Comparison of ENCODE assay signal across 8 mouse cellular contexts in the genomic region with DNA sequence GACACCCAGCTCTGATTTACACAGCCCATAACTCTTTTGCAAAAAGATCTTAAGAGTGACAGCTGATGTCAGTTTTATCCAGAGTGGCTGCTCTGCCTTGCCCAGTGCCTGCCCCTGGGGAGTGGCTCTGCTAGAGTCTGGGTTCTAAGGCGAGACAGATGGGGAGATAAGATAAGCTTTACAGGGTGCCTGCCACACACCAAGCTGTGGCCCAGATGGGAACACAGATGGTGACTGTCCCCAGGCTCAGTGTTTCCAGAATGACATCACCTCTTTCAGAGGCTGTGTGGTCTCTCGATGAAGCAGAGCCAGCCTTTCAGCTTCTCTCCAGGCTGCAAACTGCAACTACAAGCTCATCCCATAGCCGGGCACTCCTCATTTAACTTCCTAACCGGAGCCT. TPM values are rescaled to one million over a fixed set of nuclear protein-coding genes. Genes with fewer than 3 reads are reported as not detected.
A peak's percentile ranks its signal among the peaks of the same experiment; 100 is the strongest.
DNase-seq lines count a peak whose midpoint lies in the region; ATAC-seq and TF ChIP-seq lines count a peak whose summit lies in the region.

No protein-coding gene starts in this region.

- peak; percentile 48 for DNase-seq in lung, embryonic 14.5 days
- no peak for DNase-seq in lung, postnatal 10 days
- peak; percentile 90 to 95 for DNase-seq in cerebellum, postnatal 10 days
- peak; percentile 47 for DNase-seq in right cerebral cortex, postnatal 4 days
- no peak for DNase-seq in T-cell, adult 2 months (ENCODE audit: low spot score)

- 16% methylated on average over 4 of the region's 4 CpGs for WGBS in lung, embryonic 14.5 days
- WGBS in hindbrain, embryonic 15.5 days = 35% methylated on average over 4 of the region's 4 CpGs
- WGBS in liver, embryonic 12.5 days (ENCODE audit: insufficient replicate concordance) = 46% methylated on average over 4 of the region's 4 CpGs

- H3K9ac ChIP-seq in lung, embryonic 14.5 days = no peak overlapping the region
- H3K9ac ChIP-seq in hindbrain, embryonic 15.5 days = no peak overlapping the region
- H3K9ac ChIP-seq in liver, embryonic 12.5 days = no peak overlapping the region

- TF ChIP-seq CTCF in lung, embryonic 14.5 days (IDR thresholded peaks at IDR 0.05; ENCODE audit: low read depth) = no peak

- H3K4me2 ChIP-seq in lung, embryonic 14.5 days = no peak overlapping the region
- H3K4me2 ChIP-seq in hindbrain, embryonic 15.5 days = no peak overlapping the region
- no peak overlapping the region for H3K4me2 ChIP-seq in liver, embryonic 12.5 days

- peaks cover 9% of the 10 kb centered on the region; the same call in 1 of the 2 replicates for H3K4me1 ChIP-seq in lung, embryonic 14.5 days (ENCODE audit: insufficient read depth)
- peaks cover 35% of the 10 kb centered on the region for H3K4me1 ChIP-seq in hindbrain, embryonic 15.5 days (replicated peaks)
- H3K4me1 ChIP-seq in liver, embryonic 12.5 days = peaks cover 9% of the 10 kb centered on the region

- no peaks in the 10 kb centered on the region for H3K9me3 ChIP-seq in lung, embryonic 14.5 days (ENCODE audit: low read depth, low read length)
- H3K9me3 ChIP-seq in hindbrain, embryonic 15.5 days = no peaks in the 10 kb centered on the region
- H3K9me3 ChIP-seq in liver, embryonic 12.5 days (replicated peaks) = no peaks in the 10 kb centered on the region

- peak; percentile 62 for ATAC-seq in lung, embryonic 14.5 days (ENCODE audit: insufficient read depth)
- 0 out of 2 replicates have a peak, but pooled peaks have one; percentile 51 for ATAC-seq in hindbrain, embryonic 15.5 days (ENCODE audit: low FRiP score, low read depth)
- peak; percentile 79 for ATAC-seq in liver, embryonic 12.5 days
- ATAC-seq in erythroblast, adult 5-6 weeks (replicated peaks; ENCODE audit: low FRiP score, poor library complexity, severe bottlenecking) = no peak

- H3K27ac ChIP-seq in lung, embryonic 14.5 days (ENCODE audit: low read depth) = peak overlapping the region; percentile 80
- 0 out of 2 replicates have a peak overlapping the region, but pooled peaks have one; percentile 21 for H3K27ac ChIP-seq in hindbrain, embryonic 15.5 days (replicated peaks)
- H3K27ac ChIP-seq in liver, embryonic 12.5 days = no peak overlapping the region

- no peak overlapping the region for H3K4me3 ChIP-seq in lung, embryonic 14.5 days (ENCODE audit: low read depth, low read length)
- no peak overlapping the region for H3K4me3 ChIP-seq in hindbrain, embryonic 15.5 days
- no peak overlapping the region for H3K4me3 ChIP-seq in liver, embryonic 12.5 days

- no peaks in the 10 kb centered on the region for H3K27me3 ChIP-seq in lung, embryonic 14.5 days (ENCODE audit: insufficient read depth, low read length)
- H3K27me3 ChIP-seq in hindbrain, embryonic 15.5 days = no peaks in the 10 kb centered on the region
- H3K27me3 ChIP-seq in liver, embryonic 12.5 days (replicated peaks) = no peaks in the 10 kb centered on the region

- H3K36me3 ChIP-seq in lung, embryonic 14.5 days (ENCODE audit: insufficient read depth) = peaks cover 18% of the 10 kb centered on the region; the same call in 1 of the 2 replicates
- peaks cover 11% of the 10 kb centered on the region; the same call in 1 of the 2 replicates for H3K36me3 ChIP-seq in hindbrain, embryonic 15.5 days
- peaks cover 52% of the 10 kb centered on the region for H3K36me3 ChIP-seq in liver, embryonic 12.5 days

RNA-seq across cellular contexts. Expression of gene Cog7, which starts 41.8 kb away (rescaled TPM):
- polyA plus RNA-seq in lung, embryonic 14.5 days (2014; fragmentation: Nextera tagmentation; extraction: Ambion mirVana) = 23.1 and 23.2 TPM in 2 replicates
- 26.8 and 29.8 TPM in 2 replicates for polyA plus RNA-seq in hindbrain, embryonic 15.5 days (2015; fragmentation: Nextera tagmentation; extraction: Ambion mirVana)
- polyA plus RNA-seq in liver, embryonic 12.5 days (2016; fragmentation: Nextera tagmentation; extraction: Ambion mirVana) = 15.1 and 16.7 TPM in 2 replicates
- 0.19 and 4.4 TPM in 2 replicates for total RNA-seq in erythroblast, adult 5-6 weeks (2015; ENCODE audit: low replicate concordance)
- 2.5 and 4.2 TPM in 2 replicates for total RNA-seq in erythroblast, adult 5-6 weeks (2017; ENCODE audit: low replicate concordance)

Comparison
In these comparisons a context has a peak if more than half of its experiments do, and no peak if none do; other contexts are left out.
1. DNase-seq: peak in lung, embryonic 14.5 days (single experiment), cerebellum, postnatal 10 days (2 of 2) and right cerebral cortex, postnatal 4 days (single experiment); none in lung, postnatal 10 days (single experiment) and T-cell, adult 2 months (single experiment).